Mouse (Mus musculus): ENCODE measurements around the gene Cetn4.

The Cetn4 gene

DNA sequence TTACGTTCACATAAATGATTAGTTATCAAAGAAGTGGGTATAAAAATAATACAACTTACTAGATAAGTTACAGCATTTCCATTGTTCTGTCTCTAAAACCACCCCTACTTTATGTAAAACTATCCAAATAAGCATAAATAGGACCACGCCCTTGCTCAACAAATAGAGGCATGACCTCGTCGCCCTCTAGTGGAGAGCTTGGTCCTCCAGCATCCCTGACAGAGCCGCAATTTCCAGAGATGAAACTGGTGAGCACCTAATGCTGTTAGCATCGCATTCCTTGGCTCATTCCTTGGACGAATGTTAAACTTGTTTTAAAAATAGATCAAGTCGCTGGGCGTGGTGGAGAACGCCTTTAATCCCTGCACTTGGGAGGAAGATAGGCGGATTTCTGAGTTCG is 9.8 kb downstream of the Cetn4 start:
- DNase-seq (ENCODE audit: low spot score) = peak; percentile 51

GRCm38 (mm10) chr3:37299470-37299869 is 13.0 kb downstream of the Cetn4 start:
- no peak for DNase-seq (ENCODE audit: low spot score)

DNA sequence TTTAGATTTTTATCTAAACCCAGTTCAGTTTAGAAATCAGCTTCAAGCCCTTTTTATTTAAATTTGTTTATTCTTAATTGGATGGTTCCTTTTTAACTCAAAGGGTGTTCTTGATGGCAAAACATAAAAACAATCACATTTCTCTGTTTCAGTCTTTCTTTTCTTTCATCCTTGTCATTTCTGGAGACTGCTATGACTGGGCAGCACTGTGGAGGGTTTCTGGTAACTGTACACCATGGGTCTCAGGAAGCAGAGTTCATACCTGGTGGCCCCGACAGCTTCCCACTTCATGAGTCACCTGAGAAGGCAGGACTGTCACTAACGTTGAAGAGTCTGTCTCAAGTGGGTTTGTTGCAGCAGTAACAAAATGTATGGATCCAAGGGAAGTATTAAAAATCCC is 19.9 kb downstream of the Cetn4 start:
- no peak for DNase-seq (ENCODE audit: low spot score)

GRCm38 (mm10) chr3:37291929-37292328 is 20.6 kb downstream of the Cetn4 start:
- DNase-seq (ENCODE audit: low spot score) = no peak

- DNase-seq (ENCODE audit: low spot score) = no peak
Observed at GRCm38 (mm10) chr3:37290881-37291541, 21.5 kb downstream of the Cetn4 start.

- no peak for DNase-seq (ENCODE audit: low spot score)
Observed at GRCm38 (mm10) chr3:37289237-37289636, 23.3 kb downstream of the Cetn4 start.

DNA sequence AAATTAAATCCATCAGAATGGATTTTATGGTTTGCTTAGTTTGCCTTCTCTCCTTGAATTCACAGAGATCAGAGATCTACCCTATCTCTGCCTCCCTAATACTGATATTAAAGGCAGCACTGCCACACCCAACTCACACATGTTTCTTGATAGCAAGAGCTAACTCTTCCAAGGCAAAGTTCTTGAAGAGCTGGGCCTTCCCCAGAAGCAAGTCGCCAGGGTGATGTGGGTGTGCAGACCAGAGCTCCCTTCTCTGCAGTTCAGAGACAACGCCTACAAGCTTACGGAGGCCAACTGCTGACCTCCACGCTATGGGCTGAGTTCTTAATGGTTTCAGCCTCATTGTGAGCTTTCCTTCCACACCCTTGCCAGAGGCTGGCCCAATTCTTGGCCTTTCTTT is 29.3 kb downstream of the Cetn4 start:
- no peak for DNase-seq (ENCODE audit: low spot score)

DNA sequence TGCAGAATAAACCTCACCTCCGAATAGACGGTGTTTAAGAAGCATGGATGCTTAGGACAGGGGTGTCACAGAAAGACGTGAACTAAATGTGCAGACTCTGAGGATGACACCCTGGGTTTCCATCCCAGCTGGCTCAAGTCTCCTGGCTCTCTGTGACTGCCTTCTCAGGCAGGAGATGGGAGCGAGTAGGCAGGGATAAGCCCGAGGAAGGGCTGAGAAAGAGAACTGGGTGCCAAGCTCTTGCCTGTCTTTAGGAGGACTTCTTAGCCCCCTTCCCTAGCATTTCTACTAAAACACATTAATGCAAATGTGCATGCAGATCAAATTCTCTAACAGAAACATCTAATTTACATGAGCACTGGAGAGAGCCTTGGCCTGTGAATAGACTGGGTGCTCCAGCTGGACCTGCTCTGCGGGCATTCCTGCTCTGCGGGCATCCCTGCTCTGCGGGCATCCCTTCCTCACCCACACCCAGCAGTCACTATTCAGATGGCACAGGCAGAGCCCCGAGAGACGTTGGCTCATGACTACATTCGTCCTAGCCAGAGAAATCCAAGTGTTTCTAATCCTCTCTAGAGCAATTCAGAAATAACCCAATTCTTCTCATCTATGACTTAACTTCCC is 30.1 kb downstream of the Cetn4 start:
- DNase-seq (ENCODE audit: low spot score) = no peak

DNA sequence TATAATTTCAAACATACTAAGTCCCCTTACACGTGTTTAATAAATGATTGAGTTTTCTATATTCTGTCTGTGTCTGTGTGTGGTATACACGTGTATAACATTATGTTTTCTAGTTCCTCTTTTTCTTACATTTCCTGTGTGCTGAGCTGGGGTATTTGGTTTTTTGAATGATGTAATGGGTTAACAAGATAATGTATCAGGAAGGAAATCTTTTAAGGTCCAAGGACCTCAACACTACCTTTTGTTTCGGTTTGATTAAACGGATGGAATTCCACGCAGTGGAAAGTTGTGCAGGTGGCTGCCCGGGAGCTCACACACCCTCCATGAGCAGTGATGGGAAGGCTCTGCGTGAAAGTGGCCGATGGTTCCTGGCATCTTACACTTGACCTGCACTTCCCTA is 31.6 kb downstream of the Cetn4 start:
- DNase-seq (ENCODE audit: low spot score) = no peak

DNA sequence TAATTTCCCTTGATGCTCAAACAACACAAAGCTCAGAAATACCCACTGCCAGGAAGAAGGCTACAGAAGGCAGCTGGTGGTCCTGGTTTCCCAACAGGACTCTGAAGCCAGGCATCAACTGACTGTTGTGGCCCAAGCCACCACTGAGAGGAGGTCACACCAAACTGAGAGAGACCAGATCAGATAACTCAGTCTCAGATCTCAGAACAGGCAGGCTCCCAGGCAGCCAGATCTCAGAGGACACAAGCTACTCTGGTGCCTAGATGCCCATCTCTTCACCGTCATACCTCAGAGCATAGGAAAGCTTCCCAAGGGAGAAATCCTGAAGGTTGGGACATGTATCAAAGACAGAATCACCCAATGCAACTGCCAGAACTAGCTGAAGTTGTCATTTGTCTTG is 32.3 kb downstream of the Cetn4 start:
- no peak for DNase-seq (ENCODE audit: low spot score)

GRCm38 (mm10) chr3:37274661-37275060 is 37.8 kb downstream of the Cetn4 start:
- no peak for DNase-seq (ENCODE audit: low spot score)

DNA sequence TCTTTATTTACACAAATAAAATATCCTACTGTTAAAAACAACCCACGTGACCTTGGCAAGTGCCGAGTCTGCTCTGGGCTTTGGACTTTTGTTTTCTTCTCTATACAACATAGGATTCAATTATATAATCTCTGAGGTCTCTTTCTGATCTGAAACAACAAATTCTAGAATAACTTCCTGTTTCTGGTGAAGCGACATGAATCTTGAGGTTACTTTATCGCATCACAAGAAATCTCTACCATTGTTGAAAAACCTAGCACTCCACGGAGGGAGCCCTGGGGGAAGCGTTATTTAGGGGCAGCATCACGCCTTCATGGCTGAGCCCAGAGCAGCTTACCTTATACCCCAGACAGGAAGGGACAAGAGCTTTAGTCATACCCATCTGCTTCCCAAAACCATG is 39.4 kb downstream of the Cetn4 start:
- no peak for DNase-seq (ENCODE audit: low spot score)

GRCm38 (mm10) chr3:37271209-37271608 is 41.3 kb downstream of the Cetn4 start:
- DNase-seq (ENCODE audit: low spot score) = no peak

GRCm38 (mm10) chr3:37269926-37270325 is 42.6 kb downstream of the Cetn4 start:
- DNase-seq (ENCODE audit: low spot score) = no peak

DNA sequence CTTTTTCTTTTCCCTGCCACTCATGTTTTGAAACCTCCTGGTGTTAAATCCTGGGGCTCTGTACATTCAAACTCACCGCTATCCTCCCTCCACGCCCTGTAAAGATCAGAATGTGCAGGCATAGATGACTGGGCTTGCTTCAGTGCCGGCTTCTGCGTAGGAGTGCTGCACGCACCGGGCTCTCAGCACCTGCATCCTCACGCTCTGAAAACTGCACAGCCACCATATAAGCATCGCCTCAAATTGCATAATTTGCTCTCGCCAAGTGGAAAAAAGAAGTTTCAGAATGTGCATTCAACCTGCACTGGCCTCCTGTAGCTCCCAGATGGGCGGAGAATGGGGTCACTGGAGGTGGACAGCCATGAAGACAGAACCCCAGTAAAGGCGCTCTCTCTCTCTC is 44.2 kb downstream of the Cetn4 start:
- DNase-seq (ENCODE audit: low spot score) = no peak

DNA sequence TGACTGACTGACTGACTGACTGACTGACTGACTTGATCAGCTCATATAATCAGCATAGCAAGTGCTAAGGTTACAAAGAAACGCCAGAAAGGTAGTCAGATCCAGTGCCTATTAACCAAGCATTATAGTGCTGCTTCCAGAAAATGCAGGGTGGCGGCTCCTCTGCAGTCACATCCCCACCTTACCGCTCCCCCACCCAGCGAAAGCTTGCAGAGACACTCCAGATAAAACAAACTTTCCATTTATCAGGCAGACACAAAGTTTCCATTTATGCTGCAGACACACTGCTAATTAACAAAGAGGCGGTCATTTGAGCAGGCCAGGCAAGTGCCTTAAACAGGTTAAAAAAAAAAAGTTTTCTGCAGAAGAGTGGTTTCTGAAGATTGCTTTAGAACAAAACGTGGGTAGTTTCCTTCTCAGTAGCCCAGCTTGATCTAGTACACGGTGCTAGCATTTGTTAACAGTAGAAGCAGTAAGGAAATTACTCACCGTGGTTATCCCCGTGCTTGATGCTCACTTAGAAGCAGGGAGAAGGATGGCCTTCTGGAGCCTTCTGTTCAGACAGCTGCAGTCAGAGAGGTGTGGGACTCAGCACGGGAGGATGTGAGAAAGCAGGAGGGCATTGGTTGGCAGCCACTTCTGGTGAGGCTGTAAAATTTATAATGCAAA is 53.0 kb downstream of the Cetn4 start:
- no peak for DNase-seq (ENCODE audit: low spot score)

GRCm38 (mm10) chr3:37257776-37258175 is 54.7 kb downstream of the Cetn4 start:
- DNase-seq (ENCODE audit: low spot score) = no peak
